Mouse (Mus musculus) embryonic fibroblast, embryonic 13.5 days (primary cell): ENCODE measurements around the gene Arhgap28. TPM values are rescaled to one million over a fixed set of nuclear protein-coding genes. Genes with fewer than 3 reads are reported as not detected.
A peak's percentile ranks its signal among the peaks of the same experiment; 100 is the strongest.

Experiments
- H3K27ac ChIP-seq: 2 replicates; pipeline ENCODE4 v1.5.1; 2012; ENCODE audit warnings: low read length, control low read depth, inconsistent platforms; ENCODE audit not compliant: insufficient read depth
- H3K4me1 ChIP-seq: 2 replicates; pipeline ENCODE4 v1.6.1; 2011; ENCODE audit warnings: low read length; ENCODE audit not compliant: control insufficient read depth, insufficient read depth
- H3K4me3 ChIP-seq: 2 replicates; pipeline ENCODE4 v1.5.1; 2011; ENCODE audit warnings: mild to moderate bottlenecking, control low read depth, low read length; ENCODE audit not compliant: insufficient read depth
- CTCF ChIP-seq: IDR thresholded peaks from 2 replicates; pipeline ENCODE4 v1.5.1; 2011; ENCODE audit warnings: mild to moderate bottlenecking, control low read depth, low read length, moderate library complexity, borderline replicate concordance; ENCODE audit not compliant: insufficient read depth
- POLR2A ChIP-seq: IDR thresholded peaks from 2 replicates; pipeline ENCODE4 v1.6.1; 2011; ENCODE audit warnings: low read depth, mild to moderate bottlenecking, control low read depth, low read length, moderate library complexity
- polyA plus RNA-seq: library from polyadenylated mRNA; stranded (reverse); fragments of >200 nt; gene quantifications from 2 replicates; pipeline ENCODE4 v1.2.4, GENCODE M21; 2011; ENCODE audit warnings: low read depth; ENCODE audit not compliant: missing spikeins, insufficient read length

Arhgap28 gene
- polyA plus RNA-seq, 1 experiment: 39.2 TPM

- H3K4me3 ChIP-seq: no peak overlapping the region
- H3K4me1 ChIP-seq: no peaks in the 10 kb centered on the region
- TF ChIP-seq POLR2A (no peak), CTCF (no peak)
- no peak overlapping the region for H3K27ac ChIP-seq
These were observed 85.7 kb downstream of the Arhgap28 start for GRCm38 (mm10) chr17:67918201-67918600.

- H3K27ac ChIP-seq: no peak overlapping the region
- TF ChIP-seq POLR2A (no peak), CTCF (no peak)
- no peaks in the 10 kb centered on the region for H3K4me1 ChIP-seq
- H3K4me3 ChIP-seq: no peak overlapping the region
These were observed 87.0 kb downstream of the Arhgap28 start for GRCm38 (mm10) chr17:67916901-67917300.

GRCm38 (mm10) chr17:67912640-67913039, 91.3 kb downstream of the Arhgap28 start:
- H3K27ac ChIP-seq: no peak overlapping the region

GRCm38 (mm10) chr17:67912051-67912450, 91.9 kb downstream of the Arhgap28 start:
- no peak overlapping the region for H3K4me3 ChIP-seq
- H3K27ac ChIP-seq: no peak overlapping the region
- no peaks in the 10 kb centered on the region for H3K4me1 ChIP-seq
- TF ChIP-seq POLR2A (no peak), CTCF (no peak)

More at GRCm38 (mm10) chr17:67912640-67913039, 91.3 kb downstream of the Arhgap28 start:
- H3K4me3 ChIP-seq: no peak overlapping the region
- no peaks in the 10 kb centered on the region for H3K4me1 ChIP-seq
- TF ChIP-seq POLR2A (no peak), CTCF (peak; percentile 64; the same call in 1 of the 2 replicates)

GRCm38 (mm10) chr17:67908537-67908936, 95.4 kb downstream of the Arhgap28 start:
- TF ChIP-seq CTCF: no peak
- TF ChIP-seq POLR2A: no peak
- Histone ChIP-seq H3K4me3 (no peak overlapping the region), H3K4me1 (no peaks in the 10 kb centered on the region), H3K27ac (no peak overlapping the region)

GRCm38 (mm10) chr17:67908137-67908536, 95.8 kb downstream of the Arhgap28 start:
- no peak for TF ChIP-seq CTCF
- no peak for TF ChIP-seq POLR2A
- H3K27ac ChIP-seq: no peak overlapping the region
- H3K4me1 ChIP-seq: no peaks in the 10 kb centered on the region
- no peak overlapping the region for H3K4me3 ChIP-seq

- no peaks in the 10 kb centered on the region for H3K4me1 ChIP-seq
- H3K27ac ChIP-seq: no peak overlapping the region
- H3K4me3 ChIP-seq: no peak overlapping the region
- TF ChIP-seq POLR2A (no peak), CTCF (no peak)
These were observed 96.3 kb downstream of the Arhgap28 start for GRCm38 (mm10) chr17:67907532-67908054.

GRCm38 (mm10) chr17:67906236-67906635, 97.7 kb downstream of the Arhgap28 start:
- TF ChIP-seq CTCF (no peak), POLR2A (no peak)

GRCm38 (mm10) chr17:67904315-67904944, 99.5 kb downstream of the Arhgap28 start:
- TF ChIP-seq CTCF (no peak), POLR2A (no peak)
- no peak overlapping the region for H3K4me3 ChIP-seq
- H3K27ac ChIP-seq: no peak overlapping the region
- H3K4me1 ChIP-seq: no peaks in the 10 kb centered on the region

More at GRCm38 (mm10) chr17:67906236-67906635, 97.7 kb downstream of the Arhgap28 start:
- H3K4me3 ChIP-seq: no peak overlapping the region
- no peaks in the 10 kb centered on the region for H3K4me1 ChIP-seq
- no peak overlapping the region for H3K27ac ChIP-seq

GRCm38 (mm10) chr17:67902847-67903246, 101.1 kb downstream of the Arhgap28 start:
- no peak overlapping the region for H3K27ac ChIP-seq
- H3K4me1 ChIP-seq: no peaks in the 10 kb centered on the region
- H3K4me3 ChIP-seq: no peak overlapping the region
- TF ChIP-seq POLR2A: no peak
- no peak for TF ChIP-seq CTCF
